Mouse (Mus musculus) MEL (cell line): Measurements from ENCODE around the gene Znrf3. TPM values are rescaled to one million over a fixed set of nuclear protein-coding genes. Genes with fewer than 3 reads are reported as not detected.

Experiments
- DNase-seq: peaks from one replicate; pipeline ENCODE4 v3.0.0; 2011; ENCODE audit warnings: low read depth, low spot score
- H3K27ac ChIP-seq: 2 replicates; pipeline ENCODE4 v1.5.1; 2012; ENCODE audit warnings: low read depth, mild to moderate bottlenecking, control low read depth, low read length, moderate library complexity; ENCODE audit not compliant: control insufficient read depth
- H3K27me3 ChIP-seq, 2 experiments: fragments of 150-350 bp in 1 of 2; sonication (generic) in 1 of 2; 2 replicates each; pipeline ENCODE4 v1.6.1; 2012; ENCODE audit warnings: low read length in 2 of 2, mild to moderate bottlenecking in 2 of 2, improper control_type of control experiment in 1 of 2, moderate library complexity in 1 of 2; ENCODE audit not compliant: insufficient read depth in 2 of 2, control insufficient read depth in 1 of 2
- H3K36me3 ChIP-seq, 2 experiments: 2 replicates each; pipeline ENCODE4 v1.6.1; 2012 to 2014; ENCODE audit warnings: low read length in 2 of 2, improper control_type of control experiment in 1 of 2, inconsistent platforms in 1 of 2, mild to moderate bottlenecking in 1 of 2; ENCODE audit not compliant: insufficient read depth in 2 of 2, control insufficient read depth in 1 of 2
- H3K4me1 ChIP-seq, 2 experiments: fragments of 150-350 bp in 1 of 2; sonication (generic) in 1 of 2; 2 replicates each; pipeline ENCODE4 v1.6.1; 2012; ENCODE audit warnings: low read length in 2 of 2, improper control_type of control experiment in 1 of 2, mild to moderate bottlenecking in 1 of 2; ENCODE audit not compliant: insufficient read depth in 2 of 2, control insufficient read depth in 1 of 2
- H3K4me3 ChIP-seq, 2 experiments: fragments of 150-350 bp in 1 of 2; sonication (generic) in 1 of 2; 2 replicates each; pipeline ENCODE4 v1.5.1; 2012; ENCODE audit warnings: low read depth in 2 of 2, low read length in 2 of 2, mild to moderate bottlenecking in 2 of 2, moderate library complexity in 2 of 2, control low read depth in 1 of 2, improper control_type of control experiment in 1 of 2; ENCODE audit not compliant: control insufficient read depth in 1 of 2, insufficient read depth in 1 of 2
- H3K79me2 ChIP-seq: 2 replicates; pipeline ENCODE4 v1.6.1; 2012; ENCODE audit warnings: mild to moderate bottlenecking, low read length, moderate library complexity; ENCODE audit not compliant: control insufficient read depth, poor library complexity, insufficient read depth
- H3K9ac ChIP-seq: 2 replicates; pipeline ENCODE4 v1.6.1; 2012; ENCODE audit warnings: low read depth, mild to moderate bottlenecking, control low read depth, low read length, moderate library complexity; ENCODE audit not compliant: control insufficient read depth, poor library complexity, severe bottlenecking
- H3K9me3 ChIP-seq: fragments of 150-350 bp; sonication (generic); replicated peaks from 2 replicates; pipeline ENCODE4 v1.6.1; 2012; ENCODE audit warnings: mild to moderate bottlenecking, low read length, improper control_type of control experiment, moderate library complexity; ENCODE audit not compliant: insufficient read depth
- CHD1 ChIP-seq: IDR thresholded peaks from 2 replicates; pipeline ENCODE4 v1.6.1; 2012; ENCODE audit warnings: low read depth, mild to moderate bottlenecking, inconsistent platforms, low read length, improper control_type of control experiment
- CHD2 ChIP-seq: IDR thresholded peaks from 2 replicates; pipeline ENCODE4 v1.6.1; 2011; ENCODE audit warnings: low read length, improper control_type of control experiment
- CTCF ChIP-seq, 3 experiments: IDR thresholded peaks in 2 of 3; conservative IDR thresholded peaks in 1 of 3; 2 replicates each; pipeline ENCODE4 v1.5.1; 2011 to 2012; ENCODE audit warnings: low read length in 3 of 3, low read depth in 2 of 3, mild to moderate bottlenecking in 2 of 3, improper control_type of control experiment in 1 of 3, inconsistent platforms in 1 of 3, mixed read lengths in 1 of 3, moderate library complexity in 1 of 3; ENCODE audit not compliant: control insufficient read depth in 1 of 3, insufficient read depth in 1 of 3, poor library complexity in 1 of 3, severe bottlenecking in 1 of 3
- HCFC1 ChIP-seq: IDR thresholded peaks from 2 replicates; pipeline ENCODE4 v1.6.1; 2012; ENCODE audit warnings: low read depth, mild to moderate bottlenecking, inconsistent platforms, low read length, improper control_type of control experiment, moderate library complexity
- MYB ChIP-seq: IDR thresholded peaks from 2 replicates; pipeline ENCODE4 v1.6.1; 2011; ENCODE audit warnings: mild to moderate bottlenecking, low read depth, low read length, improper control_type of control experiment
- MYC ChIP-seq: IDR thresholded peaks from 2 replicates; pipeline ENCODE4 v1.6.1; 2011; ENCODE audit warnings: low read depth, mild to moderate bottlenecking, low read length, improper control_type of control experiment, moderate library complexity
- NELFE ChIP-seq: IDR thresholded peaks from 2 replicates; pipeline ENCODE4 v1.6.1; 2011; ENCODE audit warnings: low read depth, low read length, improper control_type of control experiment
- POLR2A ChIP-seq, 2 experiments: IDR thresholded peaks; 2 replicates each; pipeline ENCODE4 v1.6.1; 2011 to 2012; ENCODE audit warnings: low read length in 2 of 2, mild to moderate bottlenecking in 2 of 2, control low read depth in 1 of 2, improper control_type of control experiment in 1 of 2, low read depth in 1 of 2, moderate library complexity in 1 of 2; ENCODE audit not compliant: control insufficient read depth in 1 of 2, insufficient read depth in 1 of 2, poor library complexity in 1 of 2
- POLR2AphosphoS2 ChIP-seq: IDR thresholded peaks from 2 replicates; pipeline ENCODE4 v1.6.1; 2011; ENCODE audit warnings: low read length, improper control_type of control experiment
- POLR2AphosphoS5 ChIP-seq: IDR thresholded peaks from 2 replicates; pipeline ENCODE4 v1.6.1; 2012; ENCODE audit warnings: low read depth, borderline replicate concordance, mild to moderate bottlenecking, inconsistent platforms, low read length, moderate library complexity, mixed read lengths
- RAD21 ChIP-seq: IDR thresholded peaks from 2 replicates; pipeline ENCODE4 v1.6.1; 2011; ENCODE audit warnings: mild to moderate bottlenecking, low read depth, low read length, improper control_type of control experiment
- RCOR1 ChIP-seq: IDR thresholded peaks from 2 replicates; pipeline ENCODE4 v1.6.1; 2012; ENCODE audit warnings: low read depth, mild to moderate bottlenecking, inconsistent platforms, low read length, improper control_type of control experiment
- TAL1 ChIP-seq: IDR thresholded peaks from 2 replicates; pipeline ENCODE4 v1.6.1; 2012; ENCODE audit warnings: mild to moderate bottlenecking, inconsistent platforms, low read length, moderate library complexity, mixed read lengths
- UBTF ChIP-seq: IDR thresholded peaks from 2 replicates; pipeline ENCODE4 v1.6.1; 2012; ENCODE audit warnings: low read depth, mild to moderate bottlenecking, inconsistent platforms, low read length, improper control_type of control experiment, moderate library complexity, borderline replicate concordance; ENCODE audit not compliant: insufficient read depth
- ZC3H11A ChIP-seq: IDR thresholded peaks from 2 replicates; pipeline ENCODE4 v1.6.1; 2012; ENCODE audit warnings: low read depth, mild to moderate bottlenecking, inconsistent platforms, low read length, improper control_type of control experiment
- polyA plus RNA-seq, 2 experiments: library from polyadenylated mRNA; stranded (reverse) in 1 of 2; unstranded in 1 of 2; fragments of >175 nt in 1 of 2; fragments of >200 nt in 1 of 2; gene quantifications; 2 replicates each; pipeline versions ENCODE4 v1.2.1 to v1.2.4; 2012; ENCODE audit warnings: low replicate concordance in 2 of 2, low read depth in 1 of 2; ENCODE audit not compliant: insufficient read length in 2 of 2, insufficient read depth in 1 of 2, missing spikeins in 1 of 2
- total RNA-seq: library from RNA; depleted of rRNA; stranded (reverse); fragments of 300-350 nt; gene quantifications from 2 replicates; pipeline ENCODE4 v1.2.3, GENCODE M21; 2012

The Znrf3 gene
- total and polyA plus RNA-seq, 3 experiments, result 9.0 to 9.2 TPM; not detected in 1

GRCm38 (mm10) chr11:5324296-5324695, 120.4 kb downstream of the Znrf3 start:
- TF ChIP-seq CHD1 (no peak), POLR2AphosphoS5 (no peak)
- no peak for DNase-seq

GRCm38 (mm10) chr11:5321687-5322086, 123.0 kb downstream of the Znrf3 start:
- H3K79me2 ChIP-seq, result no peaks in the 10 kb centered on the region
- no peak for TF ChIP-seq CHD2
- no peak for TF ChIP-seq NELFE
- TF ChIP-seq MYC, result no peak
- TF ChIP-seq UBTF, result no peak
- no peak for TF ChIP-seq POLR2AphosphoS2
- no peak for TF ChIP-seq MYB
- TF ChIP-seq CTCF (IDR thresholded peaks at IDR 0.05 in 2 of 3, conservative IDR thresholded peaks at IDR 0.05 in 1 of 3; ENCODE audit: control insufficient read depth in 1 of 3, insufficient read depth in 1 of 3, low read depth in 2 of 3, low read length in 3 of 3, poor library complexity in 1 of 3, severe bottlenecking in 1 of 3), result 0 out of 6 replicates have a peak, but pooled peaks of 1 of the 3 experiments have one; percentile 3
- no peak for TF ChIP-seq RAD21
- no peak overlapping the region for H3K9ac ChIP-seq
- no peaks in the 10 kb centered on the region for H3K36me3 ChIP-seq
- H3K27ac ChIP-seq, result no peak overlapping the region
- H3K4me3 ChIP-seq, result no peak overlapping the region
- H3K9me3 ChIP-seq, result no peaks in the 10 kb centered on the region
- no peaks in the 10 kb centered on the region for H3K4me1 ChIP-seq
- no peak for DNase-seq
- no peaks in the 10 kb centered on the region for H3K27me3 ChIP-seq

More at GRCm38 (mm10) chr11:5324296-5324695, 120.4 kb downstream of the Znrf3 start:
- H3K4me1 ChIP-seq, result no peaks in the 10 kb centered on the region
- no peaks in the 10 kb centered on the region for H3K36me3 ChIP-seq
- no peaks in the 10 kb centered on the region for H3K79me2 ChIP-seq
- H3K27me3 ChIP-seq, result no peaks in the 10 kb centered on the region
- H3K9ac ChIP-seq, result no peak overlapping the region
- no peaks in the 10 kb centered on the region for H3K9me3 ChIP-seq
- no peak overlapping the region for H3K4me3 ChIP-seq
- no peak overlapping the region for H3K27ac ChIP-seq

DNA sequence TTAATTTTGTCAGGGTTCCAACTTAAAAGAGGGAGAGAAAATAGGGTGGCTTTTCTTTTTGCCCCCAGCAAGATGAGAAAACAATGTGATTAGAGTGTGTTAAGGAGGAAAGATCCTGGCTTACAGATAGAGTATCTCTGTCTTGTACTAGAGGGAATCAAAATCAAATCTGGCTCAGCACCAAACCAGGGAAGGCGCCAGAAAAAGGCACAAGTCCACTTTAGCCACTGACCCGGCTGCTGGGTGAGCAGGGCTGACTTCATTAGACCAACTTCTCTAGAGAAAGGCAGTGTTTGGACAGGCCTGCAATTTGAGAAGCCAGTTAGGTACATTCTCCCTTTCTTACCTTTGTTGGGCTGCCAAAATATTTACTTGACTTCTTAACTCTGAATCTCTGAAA, 125.7 kb downstream of the Znrf3 start:
- TF ChIP-seq MYB, result no peak
- no peak for TF ChIP-seq POLR2A (IDR thresholded peaks at IDR 0.05; ENCODE audit: control insufficient read depth in 1 of 2, insufficient read depth in 1 of 2, low read depth in 1 of 2, low read length in 2 of 2, poor library complexity in 1 of 2)
- TF ChIP-seq TAL1, result no peak
- no peak for TF ChIP-seq RCOR1
- TF ChIP-seq CHD2, result no peak
- TF ChIP-seq ZC3H11A, result no peak
- TF ChIP-seq HCFC1, result no peak
- H3K27me3 ChIP-seq, result no peaks in the 10 kb centered on the region
- no peaks in the 10 kb centered on the region for H3K9me3 ChIP-seq
- no peaks in the 10 kb centered on the region for H3K4me1 ChIP-seq
- no peak for DNase-seq
- no peaks in the 10 kb centered on the region for H3K79me2 ChIP-seq
- H3K27ac ChIP-seq, result no peak overlapping the region
- no peak overlapping the region for H3K9ac ChIP-seq
- H3K36me3 ChIP-seq, result no peaks in the 10 kb centered on the region; a peak in 1 of 4 replicates
- H3K4me3 ChIP-seq, result no peak overlapping the region
